Mouse (Mus musculus): ENCODE results near the gene Gpr88.
A peak's percentile ranks its signal among the peaks of the same experiment; 100 is the strongest.

Gene Gpr88

GRCm38 (mm10) chr3:116253077-116253531 lies at the start of gene Gpr88:
Gpr88 (minus strand) TSS chr3:116253503.
- DNase-seq (ENCODE audit: inconsistent ontology term), result peak; percentile 58

GRCm38 (mm10) chr3:116302581-116302980 lies 49.3 kb upstream of the Gpr88 start:
- no peak for DNase-seq (ENCODE audit: inconsistent ontology term)

GRCm38 (mm10) chr3:116301754-116302153 lies 48.5 kb upstream of the Gpr88 start:
- DNase-seq (ENCODE audit: inconsistent ontology term), result no peak

GRCm38 (mm10) chr3:116298727-116299126 lies 45.4 kb upstream of the Gpr88 start:
- no peak for DNase-seq (ENCODE audit: inconsistent ontology term)

- no peak for DNase-seq (ENCODE audit: inconsistent ontology term)
Observed at GRCm38 (mm10) chr3:116298003-116298402, 44.7 kb upstream of the Gpr88 start.

GRCm38 (mm10) chr3:116297170-116297569 lies 43.9 kb upstream of the Gpr88 start:
- no peak for DNase-seq (ENCODE audit: inconsistent ontology term)

GRCm38 (mm10) chr3:116290041-116290815 lies 36.9 kb upstream of the Gpr88 start:
- DNase-seq (ENCODE audit: inconsistent ontology term), result no peak

- no peak for DNase-seq (ENCODE audit: inconsistent ontology term)
Observed at GRCm38 (mm10) chr3:116288833-116289232, 35.5 kb upstream of the Gpr88 start.

- no peak for DNase-seq (ENCODE audit: inconsistent ontology term)
Observed at GRCm38 (mm10) chr3:116284735-116285134, 31.4 kb upstream of the Gpr88 start.

- no peak for DNase-seq (ENCODE audit: inconsistent ontology term)
Observed at GRCm38 (mm10) chr3:116283996-116284395, 30.7 kb upstream of the Gpr88 start.

- no peak for DNase-seq (ENCODE audit: inconsistent ontology term)
Observed at GRCm38 (mm10) chr3:116281663-116282062, 28.4 kb upstream of the Gpr88 start.

- DNase-seq (ENCODE audit: inconsistent ontology term), result no peak
Observed at GRCm38 (mm10) chr3:116277146-116277545, 23.8 kb upstream of the Gpr88 start.

GRCm38 (mm10) chr3:116271679-116272078 lies 18.4 kb upstream of the Gpr88 start:
- no peak for DNase-seq (ENCODE audit: inconsistent ontology term)

- no peak for DNase-seq (ENCODE audit: inconsistent ontology term)
Observed at GRCm38 (mm10) chr3:116267036-116267654, 13.8 kb upstream of the Gpr88 start.

- DNase-seq (ENCODE audit: inconsistent ontology term), result peak; percentile 43
Observed at GRCm38 (mm10) chr3:116266360-116266759, 13.1 kb upstream of the Gpr88 start.

- no peak for DNase-seq (ENCODE audit: inconsistent ontology term)
Observed at GRCm38 (mm10) chr3:116263977-116264376, 10.7 kb upstream of the Gpr88 start.

GRCm38 (mm10) chr3:116263061-116263460 lies 9.8 kb upstream of the Gpr88 start:
- peak; percentile 43 for DNase-seq (ENCODE audit: inconsistent ontology term)

GRCm38 (mm10) chr3:116256104-116256503 lies 2.8 kb upstream of the Gpr88 start:
- no peak for DNase-seq (ENCODE audit: inconsistent ontology term)

GRCm38 (mm10) chr3:116252255-116253040 lies 855 bp downstream of the Gpr88 start:
- DNase-seq (ENCODE audit: inconsistent ontology term), result peak; percentile 50

GRCm38 (mm10) chr3:116251481-116252254 lies 1.6 kb downstream of the Gpr88 start:
- peak; percentile 64 for DNase-seq (ENCODE audit: inconsistent ontology term)

- no peak for DNase-seq (ENCODE audit: inconsistent ontology term)
Observed at GRCm38 (mm10) chr3:116249026-116249425, 4.3 kb downstream of the Gpr88 start.

- no peak for DNase-seq (ENCODE audit: inconsistent ontology term)
Observed at GRCm38 (mm10) chr3:116244476-116244875, 8.8 kb downstream of the Gpr88 start.

Measured in Muller cell, postnatal 12 days (primary cell).